Mouse (Mus musculus): Measurements from ENCODE around the gene Rbm34. TPM values are rescaled to one million over a fixed set of nuclear protein-coding genes. Genes with fewer than 3 reads are reported as not detected.
A peak's percentile ranks its signal among the peaks of the same experiment; 100 is the strongest.

The Rbm34 gene
- total RNA-seq, 2 experiments from 2014 or later, result 16.6 to 19.2 TPM

DNA sequence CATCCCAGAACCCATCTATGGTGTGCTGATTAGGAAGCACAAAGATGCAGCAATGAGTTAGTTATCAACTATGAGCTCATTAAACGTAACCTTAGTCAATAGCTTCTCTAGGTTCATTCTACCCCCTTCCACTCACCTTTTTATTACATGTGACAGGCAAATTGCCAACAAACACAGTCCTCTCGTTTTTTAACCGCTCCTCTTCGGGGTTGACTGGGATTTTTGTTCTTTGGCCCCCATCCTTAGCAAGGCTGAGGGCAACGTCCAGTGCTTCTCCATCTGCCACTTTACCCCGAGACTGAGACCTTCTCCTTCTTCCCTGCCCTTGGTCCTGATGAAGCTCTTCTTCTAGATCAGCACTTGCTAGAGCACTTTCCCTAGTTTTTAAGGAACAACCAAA lies 5.6 kb downstream of the Rbm34 start:
- DNase-seq (ENCODE audit: low spot score in 2 of 2), result no peak

DNA sequence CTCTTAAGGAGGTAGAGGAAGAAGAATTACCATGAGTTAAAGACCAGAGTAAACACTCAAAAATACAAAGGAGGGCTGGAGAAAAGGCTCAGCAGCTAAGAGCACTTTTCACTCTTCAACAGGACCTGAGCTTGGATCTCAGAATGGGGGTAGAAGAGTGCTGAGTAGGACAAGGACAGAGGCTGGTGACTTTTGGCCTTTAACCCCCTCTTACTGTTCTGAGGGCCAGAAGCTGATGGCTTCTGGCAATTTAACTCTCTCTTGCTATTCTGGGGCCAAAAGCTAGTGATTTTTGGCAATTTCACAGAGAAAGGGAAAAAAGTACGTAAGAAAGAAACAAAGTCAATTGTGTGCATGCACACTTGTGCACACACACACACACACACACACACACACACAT lies 8.0 kb downstream of the Rbm34 start:
- no peak for DNase-seq (ENCODE audit: low spot score in 2 of 2)

DNA sequence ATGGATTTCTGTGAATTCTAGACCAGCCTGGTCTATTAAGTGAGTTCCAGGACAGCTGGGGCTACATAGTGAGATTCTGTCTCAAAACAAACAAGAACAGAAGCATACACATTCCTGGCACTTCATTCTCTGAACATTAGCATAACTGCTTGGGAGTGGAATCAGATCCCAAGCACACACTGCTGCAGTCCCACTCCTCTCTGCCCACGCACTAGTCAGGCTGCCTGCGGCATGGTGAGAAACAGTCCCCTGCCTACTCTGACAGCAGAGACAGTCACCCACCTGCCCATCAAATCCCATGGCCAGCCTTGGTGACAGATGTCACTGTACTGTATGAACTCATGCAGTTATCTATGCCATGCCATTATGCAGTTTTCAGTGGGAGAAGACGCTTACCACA lies 9.4 kb downstream of the Rbm34 start:
- DNase-seq (ENCODE audit: low spot score in 2 of 2), result no peak

DNA sequence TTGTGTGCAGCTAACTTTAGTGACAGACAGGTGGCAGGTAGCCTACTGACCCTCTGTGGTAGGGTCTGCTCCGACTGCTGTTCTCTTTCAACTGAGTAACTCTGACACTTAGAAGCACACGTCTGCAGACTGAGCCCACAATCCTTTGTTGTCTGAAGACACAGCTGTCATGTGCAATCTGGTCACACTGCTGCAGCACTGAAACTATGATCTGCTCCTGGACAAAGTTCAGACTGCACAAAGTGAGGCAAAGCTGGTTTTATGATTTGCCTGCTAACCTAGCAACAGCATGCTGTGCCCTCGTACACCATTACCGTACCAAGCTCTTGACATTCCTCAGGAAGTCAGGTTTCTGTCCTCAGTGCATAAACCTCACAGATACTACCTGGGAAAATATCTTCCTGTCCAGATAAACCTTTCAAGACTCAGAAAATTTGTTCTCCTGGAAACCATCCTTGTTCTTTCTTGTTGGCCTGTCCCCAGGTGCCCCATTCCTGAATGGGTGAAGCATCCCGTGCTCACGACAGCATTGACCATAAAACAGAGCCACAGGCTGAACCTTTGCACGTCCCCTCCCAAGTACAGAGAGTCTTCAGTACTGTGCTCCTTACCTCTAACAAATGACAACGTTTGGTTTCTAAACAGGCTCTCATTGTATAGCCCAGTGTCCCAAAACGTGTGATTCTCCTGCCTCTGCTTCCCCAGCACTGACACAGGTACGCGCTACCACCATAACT lies 18.8 kb downstream of the Rbm34 start:
- no peak for DNase-seq (ENCODE audit: low spot score in 2 of 2)

DNA sequence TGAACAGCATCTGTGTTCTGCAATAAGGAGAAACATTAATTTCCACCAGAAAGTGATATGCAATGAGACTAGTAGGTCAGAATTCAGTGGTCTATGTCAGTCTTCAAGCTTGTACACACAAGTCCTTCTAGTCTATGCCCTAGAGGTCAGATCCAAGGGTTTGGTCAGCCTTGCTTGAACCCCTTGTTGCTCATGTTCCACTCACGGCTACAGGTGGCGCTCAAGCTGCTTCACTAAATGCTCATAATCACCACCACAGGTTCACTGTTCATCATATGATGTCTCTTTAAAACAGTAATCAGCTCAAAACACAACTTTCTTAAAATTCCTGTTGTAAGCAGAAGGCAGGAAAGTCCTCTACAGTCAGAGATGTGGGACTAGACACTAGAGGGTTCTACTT lies 21.3 kb downstream of the Rbm34 start:
- no peak for DNase-seq (ENCODE audit: low spot score in 2 of 2)

DNA sequence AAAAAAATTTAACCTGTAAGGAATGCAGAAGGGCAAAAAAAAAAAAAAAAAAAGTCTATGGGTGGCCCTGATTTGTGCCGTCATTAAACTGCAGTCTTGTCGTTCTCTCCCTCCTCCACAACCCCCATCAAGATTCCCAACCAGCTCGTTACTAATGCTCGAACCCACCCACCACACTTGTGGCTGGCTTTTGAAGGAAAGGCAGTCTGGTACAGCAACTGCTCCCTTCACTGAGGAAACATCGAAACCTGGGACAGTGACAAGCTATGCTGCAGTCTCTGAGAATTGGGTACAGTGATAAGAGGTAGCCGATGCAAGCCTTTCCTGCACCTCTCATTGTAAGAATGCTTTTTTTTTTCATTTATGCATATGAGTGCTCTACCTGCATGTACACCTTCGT lies 24.4 kb downstream of the Rbm34 start:
- DNase-seq (ENCODE audit: low spot score in 2 of 2), result no peak

DNA sequence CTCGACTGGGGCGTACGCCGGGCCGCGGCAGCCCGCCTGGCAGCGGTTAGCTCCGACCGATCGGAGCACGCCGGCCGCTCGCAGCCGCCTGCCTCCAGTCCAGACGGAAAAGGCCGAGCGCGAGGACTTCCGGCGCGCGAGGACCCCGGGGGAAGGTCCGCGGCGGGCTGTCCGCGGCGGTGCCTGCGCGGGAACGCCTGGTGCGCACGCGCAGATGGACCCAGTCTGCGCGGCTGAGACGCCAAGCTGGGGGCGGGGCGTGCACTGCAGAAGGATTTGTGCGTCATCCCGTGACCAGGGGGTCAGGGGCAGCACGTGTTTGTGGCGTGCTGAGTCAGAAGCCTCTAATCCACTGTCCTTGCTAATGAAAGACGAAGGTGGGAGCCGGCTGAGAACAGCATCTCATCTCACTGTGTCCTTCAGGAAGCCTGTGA lies 25.1 kb downstream of the Rbm34 start, which contains the start of gene Tomm20:
Gene Tomm20 (minus strand): TSS at position 115 of the 434 bp plus-strand sequence.
- peak; percentile 93 for DNase-seq (ENCODE audit: low spot score in 2 of 2)

DNA sequence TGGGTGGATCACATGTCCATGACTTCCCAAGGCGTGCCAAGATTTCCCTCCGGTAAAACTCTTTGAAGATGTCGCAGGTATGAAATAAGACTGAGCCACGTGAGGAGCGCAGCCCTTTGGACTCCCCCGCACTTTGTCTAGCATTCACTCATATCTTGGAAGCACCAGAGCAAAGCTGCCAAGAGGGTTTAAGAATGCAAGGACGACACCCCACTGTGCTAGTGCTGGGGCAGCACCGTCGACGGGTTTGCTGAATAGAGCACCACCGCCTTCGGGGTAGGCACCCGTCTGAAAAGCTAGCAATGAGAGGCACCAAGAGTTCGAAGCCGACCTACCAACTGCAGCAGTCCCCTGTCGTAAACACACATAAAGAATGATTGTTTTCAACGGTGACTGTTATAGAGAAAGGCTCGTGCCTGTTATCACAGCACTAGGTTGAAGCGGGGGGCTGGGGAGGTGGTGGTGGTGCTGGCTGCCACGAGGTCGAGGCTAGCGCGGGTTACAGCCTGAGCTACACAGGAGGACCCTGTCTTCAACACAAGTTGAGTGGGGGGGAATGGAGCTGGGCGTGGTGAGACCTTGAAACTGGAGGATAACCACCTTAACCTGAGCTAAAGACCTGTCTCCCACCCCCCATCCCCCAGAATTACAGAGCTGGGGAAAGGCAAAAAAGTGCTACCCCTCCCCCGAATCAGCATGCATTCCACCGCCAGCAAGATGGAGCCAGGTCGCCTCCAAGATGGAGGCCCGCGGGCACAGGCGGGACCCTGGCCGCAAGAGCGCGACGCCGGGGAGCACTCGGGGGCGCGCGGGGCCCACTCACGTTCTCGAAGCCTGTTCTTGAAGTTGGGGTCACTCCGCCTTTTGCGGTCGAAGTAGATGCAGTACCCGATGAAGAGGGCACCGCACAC lies 25.8 kb downstream of the Rbm34 start:
- DNase-seq (ENCODE audit: low spot score in 2 of 2), result peak in 1 of 2 experiments; percentile 21

DNA sequence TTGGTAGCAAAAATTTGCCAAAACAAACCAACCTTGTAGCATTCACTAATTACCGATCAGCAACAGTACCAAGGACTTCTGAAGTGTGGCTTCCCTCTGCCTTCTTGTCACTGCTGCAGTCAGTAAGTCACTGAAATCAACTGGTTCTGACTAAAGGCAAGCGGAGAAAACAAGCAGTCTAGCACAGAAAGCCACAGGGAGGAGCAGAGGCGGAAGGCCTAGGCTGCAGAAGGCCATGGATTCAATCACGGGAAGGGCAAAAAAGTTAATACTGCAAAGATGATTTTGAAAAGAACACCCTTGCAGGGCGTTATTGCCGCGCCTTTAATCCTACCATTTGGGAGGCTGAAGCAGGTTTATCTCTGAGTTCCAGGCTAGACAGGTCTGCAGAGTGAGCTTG lies 27.3 kb downstream of the Rbm34 start:
- DNase-seq (ENCODE audit: low spot score in 2 of 2), result no peak

DNA sequence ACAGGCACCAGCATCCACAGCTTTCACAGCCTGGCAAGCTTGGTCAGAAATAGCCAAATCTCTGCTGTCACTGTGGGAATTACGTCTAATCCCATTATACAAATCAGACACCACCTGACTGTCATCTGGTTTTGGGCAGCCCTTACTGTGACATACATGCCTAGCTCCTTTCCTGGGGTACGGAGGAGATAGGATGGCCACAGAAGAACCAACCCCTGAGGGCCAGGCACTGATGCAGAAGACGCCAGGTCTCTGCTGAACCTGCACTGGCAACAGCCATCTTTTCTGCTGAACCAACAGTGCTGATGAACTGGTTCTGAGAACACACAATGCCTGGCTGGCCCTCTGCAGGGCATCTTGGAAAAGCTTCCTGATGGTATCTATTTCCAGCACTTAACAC lies 33.5 kb downstream of the Rbm34 start:
- DNase-seq (ENCODE audit: low spot score in 2 of 2), result no peak

DNA sequence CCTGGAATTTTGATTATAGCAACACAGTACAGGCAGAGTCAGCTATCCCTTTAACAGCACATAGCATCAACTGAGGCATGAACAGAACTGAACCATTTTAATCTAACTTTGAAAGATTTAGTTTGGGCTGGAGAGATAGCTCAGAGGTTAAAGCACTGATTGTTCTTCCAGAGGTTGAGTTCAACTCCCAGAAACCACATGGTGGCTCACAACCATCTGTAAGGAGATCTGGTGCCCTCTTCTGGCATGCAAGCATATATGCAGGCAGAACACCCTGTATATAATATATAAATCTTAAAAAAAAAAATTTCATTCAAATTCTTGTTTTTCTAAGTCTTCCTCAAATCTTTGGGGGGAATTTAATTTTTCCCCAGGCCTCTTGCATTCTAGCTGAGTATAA lies 34.9 kb downstream of the Rbm34 start:
- no peak for DNase-seq (ENCODE audit: low spot score in 2 of 2)

DNA sequence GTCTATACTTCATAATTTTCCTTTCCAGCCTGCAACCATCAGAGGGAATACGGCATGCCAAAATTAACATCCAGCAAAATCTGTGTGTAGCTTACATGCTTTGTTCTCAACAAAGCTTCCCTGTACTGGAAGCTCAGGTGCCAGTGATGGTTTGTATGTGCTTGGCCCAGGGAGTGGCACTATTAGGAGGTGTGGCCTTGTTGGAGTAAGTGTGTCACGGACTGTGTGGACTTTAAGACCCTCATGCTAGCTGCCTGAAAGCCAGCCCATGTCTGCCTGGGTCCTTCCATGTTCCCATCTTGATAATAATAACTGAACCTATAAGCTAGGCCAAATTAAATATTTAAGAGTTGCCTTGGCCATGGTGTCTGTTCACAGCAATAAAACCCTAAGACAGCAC lies 35.5 kb downstream of the Rbm34 start:
- no peak for DNase-seq (ENCODE audit: low spot score in 2 of 2)

DNA sequence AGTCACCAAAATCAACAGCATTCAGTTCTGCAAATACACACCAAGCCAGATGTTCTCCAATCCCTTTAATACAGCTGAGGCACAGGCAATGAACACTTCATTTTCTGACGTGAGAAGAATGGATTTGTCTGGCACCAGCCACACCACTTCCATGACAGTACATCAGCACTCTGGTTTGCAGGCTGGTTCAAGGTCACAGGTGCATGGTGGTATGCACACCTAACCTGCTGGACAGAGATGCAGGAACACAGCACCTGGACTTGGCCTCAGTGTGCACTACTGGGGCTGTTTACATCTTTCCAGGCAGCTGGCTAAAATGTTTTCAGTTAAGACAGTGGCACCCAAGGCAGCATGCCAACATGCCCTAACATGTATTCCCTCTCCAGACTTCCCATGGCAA lies 38.2 kb downstream of the Rbm34 start:
- no peak for DNase-seq (ENCODE audit: low spot score in 2 of 2)

DNA sequence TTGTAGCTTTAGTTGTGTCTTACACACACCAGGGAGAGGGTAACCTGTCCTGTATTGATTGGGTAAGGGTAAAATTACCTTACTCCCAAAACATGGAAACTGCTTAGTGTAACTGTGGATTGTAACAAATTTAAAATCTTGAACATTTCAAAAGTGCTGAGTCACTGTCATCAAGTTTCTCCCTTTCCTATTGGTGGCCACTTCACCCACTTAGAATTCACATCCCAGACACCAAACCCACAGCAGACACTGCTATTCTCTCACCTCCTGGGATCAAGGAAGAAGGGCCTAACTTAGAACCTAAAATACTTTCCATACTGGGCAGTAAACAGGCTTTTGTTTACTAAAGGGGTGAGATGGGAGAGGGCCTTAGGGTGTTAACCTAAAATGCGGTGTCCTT lies 38.6 kb downstream of the Rbm34 start:
- no peak for DNase-seq (ENCODE audit: low spot score in 2 of 2)

DNA sequence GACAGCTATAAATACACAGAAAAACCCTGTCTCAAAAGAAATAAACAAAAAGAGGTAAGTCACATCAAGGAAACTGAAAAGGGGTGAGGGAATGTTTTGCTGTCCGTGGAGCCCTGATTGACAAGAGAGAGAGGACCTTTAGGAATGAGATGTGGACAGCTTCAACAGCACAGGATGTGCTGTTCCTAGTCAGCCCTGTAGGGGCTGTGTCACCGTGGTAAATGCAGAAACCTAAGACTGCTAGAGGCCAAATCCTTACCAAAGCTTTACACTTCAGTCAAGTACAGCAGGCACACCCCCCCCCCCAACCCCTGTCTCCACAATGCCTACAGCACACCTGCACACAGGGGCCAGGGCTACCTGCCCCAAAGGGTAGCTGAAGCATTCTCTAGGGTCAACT lies 39.2 kb downstream of the Rbm34 start:
- DNase-seq (ENCODE audit: low spot score in 2 of 2), result no peak

DNA sequence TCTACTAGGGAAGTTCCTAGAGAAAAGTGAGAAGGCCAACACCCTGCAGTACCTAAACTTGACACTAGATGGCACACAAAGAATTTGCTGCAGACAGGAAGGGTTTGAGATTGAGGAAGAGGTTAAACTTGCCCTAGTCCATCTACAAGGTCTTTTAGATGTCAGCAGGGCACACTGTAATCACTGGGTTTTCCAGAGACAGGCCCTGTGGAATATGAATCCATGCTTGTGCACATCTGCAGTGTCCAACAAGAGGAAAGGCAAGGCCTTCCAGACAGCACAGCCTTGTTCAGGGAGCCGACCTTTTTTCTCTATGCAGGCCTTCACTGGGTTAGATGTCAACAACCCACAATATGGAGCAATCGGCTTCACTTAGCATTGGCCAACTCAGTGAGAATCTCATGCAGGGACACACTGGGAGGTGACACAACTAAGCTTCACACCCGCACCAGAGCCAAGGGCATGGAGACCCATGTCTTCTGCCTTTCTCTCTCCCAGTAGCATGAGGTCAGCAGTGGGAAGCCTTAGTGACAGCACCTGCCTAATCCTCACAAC lies 41.2 kb downstream of the Rbm34 start:
- peak in 1 of 2 experiments; percentile 43 for DNase-seq (ENCODE audit: low spot score in 2 of 2)

DNA sequence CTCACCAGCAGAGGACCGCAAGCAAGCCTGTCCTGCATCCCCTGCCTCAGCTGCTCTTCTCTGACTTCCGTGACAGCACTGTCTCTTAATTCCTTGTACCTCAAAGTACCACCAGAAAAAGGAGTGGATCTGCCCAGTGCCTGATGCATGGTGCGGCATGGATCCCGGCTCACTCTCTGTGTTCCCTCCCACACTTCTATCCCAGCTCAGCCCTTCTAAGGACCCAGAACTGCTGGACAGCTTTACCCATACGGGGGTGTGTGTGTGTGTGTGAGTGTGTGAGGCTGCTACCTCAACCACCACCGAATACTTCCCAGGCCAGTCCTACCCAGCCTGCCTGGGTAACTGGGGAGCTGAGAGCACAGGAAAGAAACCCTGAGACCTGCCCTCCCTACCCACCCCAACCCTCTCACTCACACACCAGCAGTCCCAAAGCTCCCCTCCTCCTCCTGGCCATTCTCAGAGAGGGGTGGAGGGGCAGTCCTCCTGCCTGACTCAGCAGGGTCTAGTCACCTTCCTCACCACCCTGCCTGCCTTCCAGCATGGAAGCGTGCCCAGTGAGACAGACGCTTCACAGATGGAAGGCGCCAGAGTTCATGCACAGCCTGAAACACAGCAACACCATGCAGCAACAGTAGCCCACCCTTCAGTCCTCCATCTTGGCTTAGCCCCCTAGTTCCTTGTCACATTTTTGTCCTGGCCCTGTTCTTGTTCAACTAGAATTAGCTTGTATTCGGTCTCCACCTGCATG lies 41.9 kb downstream of the Rbm34 start:
- no peak for DNase-seq (ENCODE audit: low spot score in 2 of 2)

DNA sequence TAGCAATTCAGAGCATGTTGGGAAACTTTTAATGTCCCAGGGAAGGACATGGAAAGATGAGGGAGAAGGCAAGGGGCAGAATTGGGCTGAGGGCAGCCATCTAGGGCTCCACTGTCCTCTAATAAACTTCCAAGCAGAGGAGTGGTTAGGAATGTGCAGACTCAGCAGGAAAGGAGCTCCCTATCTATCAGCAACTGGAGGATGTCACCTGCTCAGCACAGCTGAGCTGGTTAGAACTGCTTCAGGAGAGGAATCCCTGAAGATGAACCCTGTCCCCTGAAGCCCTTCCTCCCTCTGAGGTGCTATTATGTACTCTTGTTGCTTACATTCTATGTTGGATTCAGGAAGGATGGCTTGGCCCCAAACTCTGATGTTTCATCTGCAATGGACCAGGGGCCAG lies 42.8 kb downstream of the Rbm34 start:
- no peak for DNase-seq (ENCODE audit: low spot score in 2 of 2)

DNA sequence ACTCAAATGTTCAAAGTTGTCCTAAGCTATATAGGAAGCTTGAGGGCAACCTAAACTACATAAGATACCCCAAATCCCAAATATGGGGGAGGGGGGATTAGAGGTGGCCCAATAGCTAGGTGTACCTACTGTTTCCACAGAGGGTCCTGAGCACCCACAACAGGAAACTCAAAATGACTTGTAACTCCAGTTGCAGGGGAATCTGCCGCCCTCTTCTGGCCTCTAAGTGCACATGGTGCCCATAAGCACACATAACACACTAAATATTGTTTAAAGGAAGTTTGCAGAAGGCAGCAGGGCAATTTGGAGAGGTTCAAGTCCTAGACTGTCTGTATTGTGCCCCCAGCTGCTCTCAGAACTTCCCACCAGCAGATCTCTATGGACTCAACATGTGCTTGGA lies 43.8 kb downstream of the Rbm34 start:
- no peak for DNase-seq (ENCODE audit: low spot score in 2 of 2)

DNA sequence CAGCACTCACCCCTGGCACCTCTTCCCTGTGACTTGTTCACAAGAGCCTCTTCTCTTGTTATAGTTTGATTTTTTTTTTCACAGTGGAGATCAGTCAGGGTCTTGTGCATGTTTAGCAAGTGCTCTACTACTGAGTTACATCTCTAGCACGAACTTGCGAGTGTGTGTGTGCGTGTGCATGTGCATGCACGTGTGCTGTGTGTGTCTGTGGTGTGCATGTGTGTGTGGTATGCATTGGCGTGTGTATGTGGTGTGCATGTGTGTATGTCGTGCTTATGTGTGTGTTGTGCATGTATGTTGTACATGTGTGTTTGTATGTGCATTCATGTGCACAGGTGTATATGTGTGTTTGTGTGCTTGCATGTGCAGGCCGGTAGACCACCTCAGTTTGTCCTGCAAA lies 47.9 kb downstream of the Rbm34 start:
- no peak for DNase-seq (ENCODE audit: low spot score in 2 of 2)

DNA sequence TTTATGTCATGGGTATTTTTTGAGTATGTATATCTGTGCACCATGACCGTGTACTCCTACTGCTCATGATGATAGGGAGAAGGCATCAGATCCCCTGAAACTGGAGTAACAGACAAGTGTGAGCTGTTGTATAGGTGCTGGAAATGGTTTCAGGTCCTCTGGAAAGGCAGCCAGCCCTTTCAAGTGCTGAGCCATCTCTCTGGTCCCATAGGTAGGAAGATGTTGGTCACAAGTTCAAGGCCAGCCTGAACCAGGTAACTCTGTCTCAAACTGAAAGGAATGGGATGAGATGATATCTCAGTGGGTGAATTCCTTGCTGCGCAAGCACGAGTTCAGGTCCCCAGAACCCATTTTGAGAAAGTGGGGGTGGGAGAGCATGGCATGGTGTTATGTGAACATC lies 49.4 kb downstream of the Rbm34 start:
- no peak for DNase-seq (ENCODE audit: low spot score in 2 of 2)

Measured in adrenal gland, postnatal 4 days (tissue).